Mouse (Mus musculus) liver, adult 2 months (tissue): ENCODE measurements at regions not wholly inside any gene's neighbourhood (a gene's known extent, or its start where the extent isn't known, plus 50 kb on each side); places are given as distances from the start of the nearest gene placed in this dataset.

ENCODE experiments used
- CTCF ChIP-seq: fragments of 200-500 bp; IDR thresholded peaks from 2 replicates; pipeline ENCODE4 v1.5.1; 2011; ENCODE audit warnings: low read depth, low read length, control low read depth
- POLR2A ChIP-seq: fragments of 200-500 bp; IDR thresholded peaks from 2 replicates; pipeline ENCODE4 v1.6.1; 2011; ENCODE audit warnings: low read length, control low read depth; ENCODE audit not compliant: insufficient read depth; ENCODE audit errors: extremely low read depth

- no peak for TF ChIP-seq CTCF
- no peak for TF ChIP-seq POLR2A
These were observed 92.6 kb upstream of the Pmepa1 start for GRCm38 (mm10) chr2:173368899-173369298.
